Mouse (Mus musculus): ENCODE data around the gene Paqr5.

The Paqr5 gene

DNA sequence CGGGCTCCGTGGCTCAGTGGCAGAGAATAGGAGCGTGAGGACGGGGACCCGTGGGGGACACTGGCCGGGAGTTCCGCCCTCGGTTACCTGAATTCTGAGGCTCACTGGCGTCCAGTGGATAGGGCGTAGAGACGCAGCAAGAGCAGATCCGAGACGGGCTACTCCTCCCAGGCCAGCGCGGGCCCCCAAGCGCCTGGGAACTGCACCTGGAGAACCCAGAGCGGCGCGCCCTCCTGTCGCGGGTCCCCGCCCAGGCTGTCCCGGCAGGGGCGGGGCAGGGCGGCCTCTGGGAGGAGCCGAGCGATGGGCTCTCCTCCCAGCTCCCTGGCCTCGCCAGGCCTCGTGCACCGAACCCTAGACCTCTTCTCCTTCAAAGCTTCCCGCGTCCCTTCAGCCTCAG lies at the start of gene Paqr5:
Gene Paqr5 (minus strand): TSS at position 257 of the 400 bp plus-strand sequence.
- WGBS: 8% methylated on average over 32 of the region's 32 CpGs

DNA sequence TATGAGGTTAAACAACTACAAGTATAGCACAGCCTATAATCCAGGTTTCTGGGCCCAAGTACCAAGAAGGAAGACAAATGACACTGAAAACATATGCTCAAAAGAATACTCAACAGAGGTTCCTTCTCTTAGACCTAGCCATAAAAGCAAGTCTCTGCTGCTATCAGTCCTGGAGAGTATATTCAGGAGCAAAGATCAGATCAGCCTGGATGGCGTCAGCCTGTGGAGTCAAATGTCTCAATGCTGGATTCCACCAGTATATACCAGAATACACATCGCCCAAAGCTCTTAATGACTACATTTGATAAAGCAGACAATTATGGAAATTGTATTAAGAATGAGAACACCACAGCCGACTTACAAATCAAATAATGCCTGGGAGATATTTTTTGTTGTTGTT lies 35.6 kb upstream of the Paqr5 start:
- 95% methylated on average over 3 of the region's 3 CpGs for WGBS

DNA sequence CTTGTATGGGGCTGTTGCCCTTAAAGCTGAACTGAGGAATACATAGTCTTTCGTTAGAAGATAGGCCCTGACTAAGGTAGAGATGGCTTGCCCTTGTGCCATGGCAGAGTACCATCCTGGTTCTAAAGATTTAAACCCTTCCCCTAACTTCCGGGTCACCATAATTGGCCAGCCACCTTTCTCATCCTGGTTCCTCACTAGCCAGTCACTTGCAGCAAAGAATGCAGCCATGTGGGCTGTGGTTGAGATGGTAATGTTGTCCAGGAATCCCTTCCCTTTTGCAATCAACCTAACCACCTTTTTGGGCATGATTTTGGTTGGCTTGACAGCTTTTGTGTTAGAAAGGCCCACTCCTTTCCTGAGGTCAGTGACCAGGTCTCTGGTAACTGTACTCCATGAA lies 33.8 kb upstream of the Paqr5 start:
- WGBS: 95% methylated on average over 2 of the region's 2 CpGs

DNA sequence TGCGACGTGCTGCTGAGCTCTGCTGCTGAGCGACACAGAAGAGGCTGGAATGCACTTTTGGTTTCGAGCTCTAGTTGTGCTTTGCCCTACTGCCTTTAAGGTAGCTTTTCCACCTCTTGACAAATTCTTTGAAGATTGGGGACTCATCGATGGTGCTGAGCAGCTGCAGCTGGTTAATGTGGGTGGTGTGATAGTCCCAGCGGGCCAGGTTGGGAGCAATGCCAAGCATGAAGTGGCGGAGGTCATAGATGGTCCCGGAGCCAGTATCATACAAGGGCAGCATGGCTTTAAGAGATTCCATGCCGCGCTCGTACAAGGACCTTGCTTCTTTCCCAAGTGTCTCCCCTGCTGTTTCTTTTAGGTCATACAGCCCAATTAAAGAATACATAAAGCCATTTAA lies 33.3 kb upstream of the Paqr5 start:
- WGBS: 76% methylated on average over 11 of the region's 11 CpGs

DNA sequence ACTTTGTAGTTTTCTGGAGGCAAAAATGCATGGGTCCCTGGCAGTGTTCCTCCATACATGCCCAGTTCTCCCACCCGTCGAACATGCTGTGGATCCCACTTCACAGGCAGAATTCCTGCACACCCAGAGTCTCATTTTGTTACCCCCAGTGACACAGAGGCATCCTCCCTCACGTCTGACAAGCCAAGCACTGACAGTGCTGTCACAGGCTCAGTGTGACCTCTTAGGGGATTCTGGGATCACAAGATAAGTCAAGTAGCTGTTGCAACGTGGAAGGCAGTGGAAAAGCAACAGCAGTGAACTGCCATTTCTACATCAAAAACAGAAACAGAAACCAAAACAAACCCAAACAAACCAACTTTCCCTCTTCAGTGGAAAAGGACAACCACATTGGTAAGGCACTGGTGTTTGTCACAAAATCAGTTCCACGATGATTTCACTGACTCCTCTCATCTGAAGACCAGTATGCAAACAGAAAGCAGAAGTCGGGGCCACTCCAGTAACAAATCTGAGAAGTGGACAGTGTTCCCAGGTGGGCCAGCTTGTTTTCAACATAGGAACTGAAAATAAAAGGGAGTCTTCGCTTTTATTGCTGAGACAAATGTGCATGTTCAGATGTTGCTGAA lies 31.3 kb upstream of the Paqr5 start:
- WGBS: 80% methylated on average over 7 of the region's 7 CpGs

DNA sequence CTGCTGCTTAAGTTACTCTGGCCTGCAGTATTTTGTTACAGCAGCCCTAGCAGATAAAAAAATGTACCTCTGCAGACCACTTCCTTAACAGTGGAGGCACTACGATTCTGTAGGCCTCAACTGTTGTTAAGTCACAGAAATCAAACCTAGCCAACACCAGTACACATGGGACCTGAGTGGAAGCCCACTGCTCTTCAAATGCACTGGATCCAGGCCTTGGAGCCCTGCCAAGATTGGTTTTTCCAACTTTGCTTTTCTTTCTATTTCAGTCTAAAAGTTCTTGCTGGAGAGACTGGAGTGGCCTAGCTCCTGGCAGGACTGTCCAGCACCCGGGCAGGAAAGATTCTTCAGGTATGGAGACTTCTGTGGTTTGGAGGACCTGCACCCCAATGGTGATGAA lies 29.6 kb upstream of the Paqr5 start:
- 89% methylated on average over 2 of the region's 2 CpGs for WGBS

DNA sequence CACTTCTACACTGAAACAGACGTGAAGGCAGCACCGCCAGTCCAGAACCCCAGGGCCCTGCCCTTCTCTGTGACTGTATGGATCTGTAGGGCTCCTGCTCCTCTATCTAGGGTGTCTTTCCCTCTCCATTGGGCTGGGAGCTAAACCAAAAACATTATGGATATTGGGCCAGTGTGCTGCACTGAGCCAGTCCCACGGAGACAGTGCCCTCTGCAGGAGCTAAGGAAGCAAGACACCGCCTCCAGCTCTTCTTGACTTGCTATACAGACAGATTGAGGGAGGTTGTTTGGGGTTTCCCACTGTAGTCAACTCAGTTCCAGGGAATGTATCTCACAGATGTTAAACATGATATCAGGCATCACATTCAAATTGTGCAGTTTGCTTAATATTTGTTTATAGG lies 24.1 kb upstream of the Paqr5 start:
- WGBS: 71% methylated on average over 4 of the region's 4 CpGs

DNA sequence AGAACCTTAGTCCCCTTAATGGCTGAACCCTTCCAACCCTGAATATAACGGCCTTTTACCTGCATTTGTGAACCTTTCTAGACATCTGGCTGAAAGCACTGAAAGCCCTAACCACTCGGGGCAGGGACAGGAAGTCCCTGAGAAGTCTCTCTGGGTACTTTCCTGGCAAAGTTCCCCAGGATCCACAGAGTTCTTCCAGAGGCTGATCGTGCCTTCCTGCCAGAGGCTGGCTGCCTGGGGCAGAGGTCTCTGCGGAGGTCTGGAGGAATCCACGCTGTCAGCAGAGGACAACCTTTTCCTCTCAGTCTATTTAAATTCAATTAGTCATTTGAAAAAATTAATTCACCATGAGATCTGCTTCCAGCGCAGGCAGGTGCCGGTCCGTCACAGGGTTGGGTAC lies 22.5 kb upstream of the Paqr5 start:
- 78% methylated on average over 8 of the region's 8 CpGs for WGBS

DNA sequence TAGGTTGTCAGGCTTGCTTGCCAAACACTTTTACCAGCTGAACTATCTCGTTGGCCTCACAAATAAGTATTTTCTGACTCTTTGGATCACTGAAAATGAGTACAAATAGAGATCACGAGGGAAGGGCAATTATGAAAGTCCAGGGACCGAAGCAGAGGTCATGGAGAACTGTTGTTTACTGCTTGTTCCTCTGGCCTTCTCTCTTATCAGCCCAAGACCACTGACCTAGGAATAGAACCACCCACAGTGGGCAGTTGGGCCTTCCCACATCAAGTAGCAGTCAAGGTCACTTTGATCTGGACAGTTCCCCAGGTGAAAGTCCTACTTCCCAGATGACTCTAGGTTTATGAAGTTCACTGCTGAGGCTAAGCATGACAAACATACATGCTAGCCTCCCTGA lies 15.5 kb upstream of the Paqr5 start:
- 94% methylated on average over 3 of the region's 3 CpGs for WGBS

DNA sequence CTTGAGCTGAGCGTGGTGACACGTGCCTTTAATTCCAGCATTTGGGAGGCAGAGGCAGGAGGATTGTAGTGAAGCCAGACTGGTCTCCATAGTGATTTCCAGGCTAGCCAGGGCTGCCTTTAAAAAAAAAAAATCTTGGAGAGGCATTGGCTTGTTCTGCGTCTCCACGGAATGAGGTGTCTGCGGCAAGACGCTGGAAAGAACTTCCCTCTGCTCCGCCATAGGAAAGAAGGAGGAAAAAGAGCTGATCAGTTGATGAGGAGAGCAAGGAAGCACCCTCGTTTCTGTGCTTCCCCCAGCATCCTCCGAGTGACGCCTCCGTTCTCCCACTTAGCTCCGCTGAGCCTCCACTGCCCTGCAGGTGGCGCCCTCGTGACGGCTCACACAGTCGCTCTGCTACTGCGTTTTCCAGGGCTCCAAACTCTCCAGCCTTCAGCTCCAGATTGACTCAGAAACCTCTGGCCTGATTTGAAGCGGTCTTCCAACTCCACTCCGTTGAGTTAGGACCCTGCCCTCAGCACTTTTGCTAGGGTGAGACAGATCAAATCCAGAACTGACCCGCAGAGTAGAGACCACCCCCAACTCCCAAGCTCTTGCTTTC lies 13.5 kb upstream of the Paqr5 start:
- WGBS: 3% methylated on average over 20 of the region's 20 CpGs

DNA sequence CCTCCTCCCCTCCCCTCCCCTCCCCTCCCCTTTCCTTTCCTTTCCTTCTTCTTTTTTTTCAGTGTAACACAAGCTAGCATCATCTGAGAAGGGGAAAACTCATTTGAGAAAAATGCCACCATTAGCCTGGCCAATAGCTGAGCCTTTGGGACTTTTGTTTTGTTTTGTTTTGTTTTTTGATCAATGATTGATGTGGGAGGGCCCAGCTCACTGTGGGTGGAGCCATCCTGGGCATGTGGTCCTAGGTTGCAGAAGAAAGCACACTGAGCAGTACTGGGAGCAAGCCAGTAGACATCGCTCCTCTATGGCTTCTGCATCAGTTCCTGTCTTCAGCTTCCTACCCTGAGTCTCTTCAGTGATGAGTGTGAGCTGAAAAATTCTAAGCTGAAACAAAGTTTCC lies 9.2 kb upstream of the Paqr5 start:
- WGBS: 74% methylated on average over 1 of the region's 1 CpGs

DNA sequence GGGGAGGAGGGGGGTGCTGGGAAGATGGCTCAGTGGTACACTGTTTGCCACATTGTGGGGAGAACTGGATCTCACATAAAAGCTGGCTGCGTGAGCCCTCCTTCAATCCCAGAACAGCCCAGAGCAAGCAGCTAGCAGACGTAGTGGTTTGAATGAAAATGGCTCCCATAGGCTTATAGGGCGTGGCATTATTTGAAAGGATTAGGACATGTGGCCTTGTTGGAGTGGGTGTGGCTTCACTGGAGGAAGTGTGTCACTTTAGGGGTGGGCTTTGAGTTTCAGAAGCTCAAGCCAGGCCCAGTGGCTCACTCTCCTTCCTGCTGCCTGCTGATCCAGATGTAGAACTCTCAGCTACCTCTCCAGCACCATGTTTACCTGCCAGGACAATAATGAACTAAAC lies 5.5 kb upstream of the Paqr5 start:
- 99% methylated on average over 3 of the region's 3 CpGs for WGBS

DNA sequence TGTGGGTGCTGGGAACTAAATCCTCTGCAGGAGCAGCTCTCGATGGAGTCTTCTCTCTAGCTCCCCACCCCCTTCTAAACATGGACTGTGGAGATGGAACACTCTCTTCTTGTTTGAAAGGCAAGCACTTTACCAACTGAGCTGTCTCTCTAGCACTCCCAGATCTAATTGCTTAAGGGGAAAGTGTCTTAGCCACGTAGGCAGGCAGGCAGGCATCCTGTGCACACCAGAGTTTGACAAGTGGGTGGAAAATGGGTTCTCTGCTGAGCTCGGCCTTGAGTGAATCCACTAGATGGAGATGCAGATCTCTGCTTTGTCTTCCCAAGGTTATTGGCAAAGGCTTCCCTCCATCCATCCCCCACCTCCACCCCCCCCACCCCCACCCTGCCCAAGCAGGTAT lies 1.4 kb upstream of the Paqr5 start:
- WGBS: 33% methylated on average over 3 of the region's 3 CpGs

DNA sequence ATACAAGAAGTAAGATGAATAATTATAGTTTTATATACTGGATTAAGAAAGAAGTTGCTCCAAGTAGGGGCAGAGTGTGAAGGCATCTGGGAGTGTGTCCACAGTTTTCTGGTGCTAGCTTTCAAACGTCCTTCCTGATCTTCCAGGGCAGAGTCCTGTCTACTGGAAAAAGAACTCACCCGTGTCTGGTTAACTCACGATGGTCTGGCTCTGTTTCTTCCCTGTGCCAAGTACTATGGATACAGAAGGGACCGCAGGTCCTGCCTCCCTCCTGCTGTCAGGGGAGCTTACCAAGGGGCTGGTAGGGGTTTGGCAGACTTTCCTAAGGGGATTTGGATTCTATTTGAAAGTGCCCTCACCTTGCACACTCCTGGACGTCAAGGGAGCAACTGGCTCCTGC lies 1.6 kb downstream of the Paqr5 start:
- WGBS: 68% methylated on average over 5 of the region's 5 CpGs

DNA sequence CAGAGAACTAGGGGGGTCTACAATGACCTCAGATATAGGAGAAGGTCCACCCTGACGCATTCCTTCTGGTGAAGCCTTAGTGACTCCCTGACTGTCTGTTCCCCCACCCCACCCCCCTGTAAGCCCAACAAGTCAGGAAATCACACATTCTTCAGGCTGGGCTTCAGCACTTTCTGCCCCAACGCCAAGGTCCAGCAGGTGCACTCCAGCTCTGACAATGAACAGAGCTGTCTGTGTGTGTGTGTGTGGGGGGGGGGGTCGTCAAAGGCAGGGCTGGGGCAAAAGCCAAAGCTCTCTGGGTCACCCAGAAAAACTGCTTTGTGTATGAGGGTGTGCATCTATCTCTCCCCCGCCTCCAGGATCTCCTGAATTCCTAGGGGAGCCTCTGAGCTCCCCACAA lies 2.8 kb downstream of the Paqr5 start:
- WGBS: 71% methylated on average over 4 of the region's 4 CpGs

DNA sequence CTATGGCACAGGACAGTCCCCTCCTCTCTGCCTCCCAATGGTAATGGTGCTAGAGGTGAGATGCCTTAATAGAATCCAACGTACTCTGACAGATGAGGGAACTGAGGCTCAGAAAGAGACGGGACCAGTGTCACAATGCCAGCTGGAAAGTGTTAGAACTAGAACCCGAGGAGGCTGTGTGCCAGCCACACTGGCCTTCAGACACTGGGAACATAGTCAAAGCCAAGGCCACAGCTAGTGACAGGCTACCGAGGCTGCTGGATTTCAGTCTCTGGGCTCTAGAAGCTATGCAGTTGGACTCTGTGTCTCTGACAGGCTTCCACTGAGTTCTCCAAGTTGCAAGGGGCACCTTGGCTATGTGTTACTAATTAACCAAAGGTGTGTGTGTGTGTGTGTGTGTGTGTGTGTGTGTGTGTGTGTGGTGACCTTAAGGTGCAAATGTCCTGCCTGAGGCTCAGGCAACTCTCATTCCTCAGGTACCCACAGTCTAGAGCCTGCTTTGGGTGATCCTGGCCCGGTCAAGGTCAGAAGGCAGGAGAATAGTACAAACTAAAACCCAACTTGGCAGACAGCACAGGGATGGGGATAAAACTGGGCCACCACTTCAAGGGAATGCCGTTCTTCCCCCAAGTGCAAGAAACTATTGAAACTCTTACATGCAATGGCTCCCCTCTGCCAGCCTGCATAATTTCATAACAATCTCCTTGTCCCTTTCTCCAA lies 3.5 kb downstream of the Paqr5 start:
- 71% methylated on average over 6 of the region's 6 CpGs for WGBS

DNA sequence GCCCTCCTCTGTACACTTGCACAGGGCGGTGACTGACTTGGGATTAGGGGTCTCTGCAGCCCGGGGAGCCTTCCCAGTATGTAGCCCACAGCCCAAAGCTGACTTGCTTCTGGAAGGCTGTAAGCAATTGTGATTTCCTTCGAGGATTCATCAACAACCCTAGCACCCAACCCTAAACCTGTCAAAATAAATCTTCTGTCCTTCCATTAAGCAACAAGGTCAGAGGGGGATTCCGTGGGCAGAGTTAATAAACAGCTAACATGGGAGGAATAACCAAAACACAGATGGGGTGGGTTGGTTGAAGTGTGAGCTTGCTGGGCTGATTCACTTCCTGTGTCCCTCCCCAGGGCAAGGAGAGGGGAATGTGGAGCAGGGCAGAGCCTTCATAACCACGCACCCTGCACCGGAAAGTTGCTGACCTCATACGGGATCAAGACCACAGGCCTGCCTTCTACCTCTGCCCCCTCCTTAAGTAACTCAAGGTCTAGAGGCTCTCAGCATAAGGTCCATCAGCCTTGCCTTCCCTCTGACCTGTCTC lies 5.0 kb downstream of the Paqr5 start:
- WGBS: 77% methylated on average over 7 of the region's 7 CpGs

DNA sequence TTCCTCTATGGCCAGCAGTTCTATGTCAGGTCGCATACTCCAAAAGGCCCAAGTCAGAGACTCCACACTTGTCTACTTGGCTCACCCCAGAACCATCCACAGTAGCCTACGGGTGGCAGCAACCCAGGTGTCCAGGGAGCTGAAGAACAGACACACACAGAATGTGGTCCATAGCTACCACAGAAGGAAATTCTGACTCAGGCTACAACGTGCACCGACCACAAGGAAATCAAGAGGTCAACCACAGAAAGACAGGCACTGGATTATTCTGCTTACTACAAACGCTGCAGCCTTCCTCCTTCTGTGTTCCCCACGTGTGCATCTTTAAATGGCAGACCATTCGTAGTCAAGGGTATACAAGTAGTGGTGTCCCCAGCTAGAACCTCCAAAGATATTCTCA lies 6.4 kb downstream of the Paqr5 start:
- 82% methylated on average over 7 of the region's 7 CpGs for WGBS

DNA sequence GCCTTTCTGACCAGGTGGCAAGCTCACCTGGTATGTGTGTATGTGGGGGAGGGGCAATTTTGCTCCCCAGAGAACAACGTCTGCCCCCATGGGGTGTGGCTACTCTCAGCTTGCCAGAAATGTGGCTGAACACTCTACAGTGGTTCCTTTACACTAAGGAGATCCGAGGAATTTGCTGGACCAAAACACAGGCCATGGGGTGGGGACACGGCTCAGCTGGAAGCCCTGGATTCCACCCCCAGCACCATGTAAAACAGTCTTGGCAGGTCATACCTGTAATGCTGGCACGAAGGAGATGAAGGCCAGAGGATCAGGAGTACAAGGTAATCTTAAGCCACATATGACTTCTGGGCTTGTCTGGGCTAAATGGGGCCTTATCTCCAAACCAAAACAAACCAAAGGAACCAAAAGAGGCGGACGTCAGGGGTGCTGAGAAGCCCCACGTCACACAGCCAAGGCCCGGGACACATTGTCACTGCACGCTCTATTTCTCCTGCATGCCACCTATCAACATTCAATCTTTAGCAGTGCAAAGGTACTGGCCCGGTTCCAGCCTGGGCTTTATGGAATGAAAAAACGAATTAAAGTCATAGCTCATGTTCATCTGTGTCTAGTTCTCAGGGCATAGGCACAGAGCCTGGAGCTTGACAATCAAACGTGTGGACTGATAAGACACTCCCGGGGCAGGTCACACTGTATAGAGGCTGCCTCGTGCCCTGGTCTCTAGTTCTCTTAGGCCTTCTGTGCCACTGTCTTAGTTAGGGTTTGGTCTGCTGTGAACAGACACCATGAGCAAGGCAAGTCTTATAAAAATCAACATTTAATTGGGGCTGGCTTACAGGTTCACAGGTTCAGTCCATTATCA lies 8.2 kb downstream of the Paqr5 start:
- 79% methylated on average over 14 of the region's 14 CpGs for WGBS

DNA sequence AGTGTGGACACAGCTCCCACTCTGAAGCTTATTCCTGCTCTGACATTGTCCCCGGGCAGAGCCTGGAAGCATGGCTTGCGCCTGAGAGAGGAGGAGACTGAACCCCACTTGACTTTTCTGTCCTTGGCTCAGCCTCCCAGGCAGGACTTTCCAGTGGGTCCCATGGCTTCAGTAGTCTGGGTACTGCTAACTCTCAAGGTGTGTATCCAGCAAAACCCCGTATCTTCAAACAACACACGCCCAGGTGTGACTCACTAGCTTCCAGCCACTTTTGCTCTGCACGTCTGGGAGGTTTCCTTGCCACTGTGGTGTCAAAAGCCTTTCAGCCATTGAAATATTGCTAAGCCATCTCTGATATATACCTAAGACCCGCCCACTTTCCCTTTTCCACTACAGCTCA lies 9.3 kb downstream of the Paqr5 start:
- WGBS: 86% methylated on average over 6 of the region's 6 CpGs

DNA sequence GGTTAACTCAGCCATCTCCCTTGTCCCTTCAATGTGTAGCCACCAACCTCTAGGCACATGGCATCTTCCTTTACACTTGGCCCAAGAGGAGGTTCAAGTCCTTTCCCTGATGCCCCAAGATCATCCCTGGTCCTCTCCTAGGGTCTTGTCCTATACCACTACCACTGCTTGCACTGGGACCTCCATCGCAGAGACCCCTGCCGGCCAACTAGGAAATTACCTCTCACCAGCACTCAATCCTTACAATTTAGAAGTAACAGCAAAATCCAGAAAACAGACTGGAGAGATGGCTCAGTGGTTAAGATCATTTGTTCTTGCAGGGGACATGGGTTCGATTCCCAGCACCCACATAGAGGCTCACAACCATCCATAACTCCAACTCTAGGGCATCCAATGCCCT lies 11.2 kb downstream of the Paqr5 start:
- WGBS: 61% methylated on average over 3 of the region's 3 CpGs

Measured in cerebral cortex, adult 2 months (tissue).